Mouse (Mus musculus) small intestine, adult 2 months (tissue): Measurements from ENCODE around the gene Lrch1.

Experiments
- CTCF ChIP-seq: fragments of 200-500 bp; IDR thresholded peaks from 2 replicates; pipeline ENCODE4 v1.5.1; 2012; ENCODE audit warnings: low read depth, mild to moderate bottlenecking, control low read depth, inconsistent platforms, low read length, moderate library complexity, mixed read lengths; ENCODE audit not compliant: insufficient replicate concordance, insufficient read length; ENCODE audit errors: extremely low read depth
- POLR2A ChIP-seq: fragments of 200-500 bp; IDR thresholded peaks from 2 replicates; pipeline ENCODE4 v1.6.1; 2012; ENCODE audit warnings: low read depth, mild to moderate bottlenecking, control low read depth, inconsistent platforms, low read length, moderate library complexity

DNA sequence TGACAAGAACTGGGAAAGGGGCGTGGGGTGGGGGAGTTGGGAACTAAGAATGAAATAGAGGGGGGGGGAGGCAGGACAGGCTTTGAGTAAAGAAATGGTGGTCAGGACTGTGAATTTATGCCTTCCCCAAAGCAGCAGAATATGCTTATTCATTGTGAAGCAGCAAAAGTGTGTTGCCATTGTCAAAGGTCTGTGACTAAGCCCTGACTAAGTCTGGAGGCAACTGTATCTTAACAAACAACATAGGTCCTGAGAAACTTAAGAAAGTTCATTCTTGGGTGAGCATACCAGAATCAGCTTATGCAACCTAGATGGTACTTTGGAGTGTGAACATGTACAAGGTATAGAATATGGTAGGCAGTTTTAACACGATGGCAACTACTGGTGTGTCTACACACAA lies 214.3 kb downstream of the Lrch1 start:
- TF ChIP-seq CTCF (no peak), POLR2A (no peak)
